Mouse (Mus musculus): ENCODE results near the gene Nfe2l2. TPM values are rescaled to one million over a fixed set of nuclear protein-coding genes. Genes with fewer than 3 reads are reported as not detected.
"Not testable (repeated sequence)": the region's sequence is repeated elsewhere in the genome, so short reads cannot be mapped to it uniquely, and the experiment has no call there.

Gene Nfe2l2
- total and polyA plus RNA-seq, 2 experiments from 2014 or later: 8.9 to 11.3 TPM

- Histone ChIP-seq H3K9ac (replicated peaks; ENCODE audit: low read length, poor library complexity, severe bottlenecking) (no peak overlapping the region), H3K4me3 (ENCODE audit: low read depth, low read length) (no peak overlapping the region), H3K4me1 (ENCODE audit: insufficient read depth, low read length) (no peaks in the 10 kb centered on the region), H3K27me3 (ENCODE audit: insufficient read depth, low read length) (no peaks in the 10 kb centered on the region), H3K36me3 (ENCODE audit: insufficient read depth, low read length) (no peaks in the 10 kb centered on the region), H3K4me2 (ENCODE audit: low read depth, low read length, poor library complexity, severe bottlenecking) (no peak overlapping the region), H3K9me3 (ENCODE audit: low read length) (no peaks in the 10 kb centered on the region), H3K27ac (ENCODE audit: low read depth, low read length) (no peak overlapping the region)
- ATAC-seq (ENCODE audit: low FRiP score) (no peak), DNase-seq (ENCODE audit: low spot score) (no peak)
- no peak for TF ChIP-seq CTCF (IDR thresholded peaks at IDR 0.05)
Measured at GRCm38 (mm10) chr2:75637361-75637760, 67.1 kb downstream of the Nfe2l2 start.

GRCm38 (mm10) chr2:75637055-75637304 lies 67.5 kb downstream of the Nfe2l2 start:
- not testable (repeated sequence) for ATAC-seq (ENCODE audit: low FRiP score); H3K9ac ChIP-seq (replicated peaks; ENCODE audit: low read length, poor library complexity, severe bottlenecking); H3K4me2 ChIP-seq (ENCODE audit: low read depth, low read length, poor library complexity, severe bottlenecking); H3K9me3 ChIP-seq (ENCODE audit: low read length); DNase-seq (ENCODE audit: low spot score); H3K27me3 ChIP-seq (ENCODE audit: insufficient read depth, low read length); H3K36me3 ChIP-seq (ENCODE audit: insufficient read depth, low read length); H3K27ac ChIP-seq (ENCODE audit: low read depth, low read length); H3K4me1 ChIP-seq (ENCODE audit: insufficient read depth, low read length); H3K4me3 ChIP-seq (ENCODE audit: low read depth, low read length)
- WGBS: 91% methylated on average over 2 of the region's 2 CpGs

GRCm38 (mm10) chr2:75636261-75637054 lies 68.0 kb downstream of the Nfe2l2 start:
- Histone ChIP-seq H3K27me3 (ENCODE audit: insufficient read depth, low read length) (no peaks in the 10 kb centered on the region), H3K4me2 (ENCODE audit: low read depth, low read length, poor library complexity, severe bottlenecking) (no peak overlapping the region), H3K36me3 (ENCODE audit: insufficient read depth, low read length) (no peaks in the 10 kb centered on the region), H3K9me3 (ENCODE audit: low read length) (no peaks in the 10 kb centered on the region), H3K4me3 (ENCODE audit: low read depth, low read length) (no peak overlapping the region), H3K9ac (replicated peaks; ENCODE audit: low read length, poor library complexity, severe bottlenecking) (no peak overlapping the region), H3K4me1 (ENCODE audit: insufficient read depth, low read length) (no peaks in the 10 kb centered on the region), H3K27ac (ENCODE audit: low read depth, low read length) (no peak overlapping the region)
- DNase-seq (ENCODE audit: low spot score) (no peak), ATAC-seq (ENCODE audit: low FRiP score) (no peak)
- 70% methylated on average over 6 of the region's 6 CpGs for WGBS
- TF ChIP-seq CTCF (IDR thresholded peaks at IDR 0.05): peak; percentile 34

- H3K9me3 ChIP-seq (ENCODE audit: low read length): not testable (repeated sequence)
- 94% methylated on average over 14 of the region's 14 CpGs for WGBS
Measured at GRCm38 (mm10) chr2:75634431-75634830, 70.0 kb downstream of the Nfe2l2 start.

GRCm38 (mm10) chr2:75633784-75634183 lies 70.7 kb downstream of the Nfe2l2 start:
- Histone ChIP-seq H3K36me3 (ENCODE audit: insufficient read depth, low read length) (no peaks in the 10 kb centered on the region), H3K9ac (replicated peaks; ENCODE audit: low read length, poor library complexity, severe bottlenecking) (no peak overlapping the region)
- WGBS: 87% methylated on average over 5 of the region's 5 CpGs

More at GRCm38 (mm10) chr2:75634431-75634830, 70.0 kb downstream of the Nfe2l2 start:
- not testable (repeated sequence) for H3K4me2 ChIP-seq (ENCODE audit: low read depth, low read length, poor library complexity, severe bottlenecking); H3K4me3 ChIP-seq (ENCODE audit: low read depth, low read length); H3K27me3 ChIP-seq (ENCODE audit: insufficient read depth, low read length); ATAC-seq (ENCODE audit: low FRiP score); H3K9ac ChIP-seq (replicated peaks; ENCODE audit: low read length, poor library complexity, severe bottlenecking); H3K4me1 ChIP-seq (ENCODE audit: insufficient read depth, low read length); H3K27ac ChIP-seq (ENCODE audit: low read depth, low read length); DNase-seq (ENCODE audit: low spot score); H3K36me3 ChIP-seq (ENCODE audit: insufficient read depth, low read length)

GRCm38 (mm10) chr2:75633381-75633780 lies 71.1 kb downstream of the Nfe2l2 start:
- H3K9me3 ChIP-seq (ENCODE audit: low read length): no peaks in the 10 kb centered on the region
- no peaks in the 10 kb centered on the region for H3K36me3 ChIP-seq (ENCODE audit: insufficient read depth, low read length)
- WGBS: 83% methylated on average over 6 of the region's 6 CpGs
- no peak overlapping the region for H3K27ac ChIP-seq (ENCODE audit: low read depth, low read length)
- no peak overlapping the region for H3K4me2 ChIP-seq (ENCODE audit: low read depth, low read length, poor library complexity, severe bottlenecking)
- no peak overlapping the region for H3K9ac ChIP-seq (replicated peaks; ENCODE audit: low read length, poor library complexity, severe bottlenecking)
- ATAC-seq (ENCODE audit: low FRiP score) (no peak), DNase-seq (ENCODE audit: low spot score) (no peak)
- no peak overlapping the region for H3K4me3 ChIP-seq (ENCODE audit: low read depth, low read length)
- TF ChIP-seq CTCF (IDR thresholded peaks at IDR 0.05): no peak
- H3K4me1 ChIP-seq (ENCODE audit: insufficient read depth, low read length): no peaks in the 10 kb centered on the region
- no peaks in the 10 kb centered on the region for H3K27me3 ChIP-seq (ENCODE audit: insufficient read depth, low read length)

More at GRCm38 (mm10) chr2:75633784-75634183, 70.7 kb downstream of the Nfe2l2 start:
- TF ChIP-seq CTCF (IDR thresholded peaks at IDR 0.05): no peak
- Histone ChIP-seq H3K4me2 (ENCODE audit: low read depth, low read length, poor library complexity, severe bottlenecking) (no peak overlapping the region), H3K4me3 (ENCODE audit: low read depth, low read length) (no peak overlapping the region), H3K27ac (ENCODE audit: low read depth, low read length) (no peak overlapping the region), H3K4me1 (ENCODE audit: insufficient read depth, low read length) (no peaks in the 10 kb centered on the region), H3K9me3 (ENCODE audit: low read length) (no peaks in the 10 kb centered on the region), H3K27me3 (ENCODE audit: insufficient read depth, low read length) (no peaks in the 10 kb centered on the region)
- no peak for DNase-seq (ENCODE audit: low spot score)
- ATAC-seq (ENCODE audit: low FRiP score): no peak

All from midbrain, postnatal 0 days (tissue).